Mouse (Mus musculus): ENCODE data around the gene Mlf2. TPM values are rescaled to one million over a fixed set of nuclear protein-coding genes. Genes with fewer than 3 reads are reported as not detected.

Mlf2 gene
- total RNA-seq, 2 experiments from 2014 or later: 609 to 620 TPM

Other genes starting within 250 kb of the Mlf2 start
- gene Emg1, start 219.2 kb upstream of the Mlf2 start, total RNA-seq (2021): 10 to 100 TPM; 49.4 to 53.8 TPM
- 100 to 1,000 TPM; 159 to 164 TPM for gene Phb2, start 219.1 kb upstream of the Mlf2 start, total RNA-seq (2021)
- gene Ptpn6, start 192.7 kb upstream of the Mlf2 start, total RNA-seq (2021): 1 to 10 TPM; 4.3 to 5.3 TPM
- 100 to 1,000 TPM; 329 to 345 TPM for gene Grcc10, start 190.0 kb upstream of the Mlf2 start, total RNA-seq (2021)
- gene Gm45234, start 175.4 kb upstream of the Mlf2 start, total RNA-seq (2021): not detected
- gene Atn1, start 174.9 kb upstream of the Mlf2 start, total RNA-seq (2021): 100 to 1,000 TPM; 138 to 150 TPM
- 100 to 1,000 TPM; 476 to 480 TPM for gene Eno2, start 161.7 kb upstream of the Mlf2 start, total RNA-seq (2021)
- 1 to 10 TPM; 1.8 to 3.6 TPM for gene Lrrc23, start 151.7 kb upstream of the Mlf2 start, total RNA-seq (2021)
- 1 to 10 TPM; 3.3 to 5.0 TPM for gene Spsb2, start 122.7 kb upstream of the Mlf2 start, total RNA-seq (2021)
- gene Tpi1, start 117.1 kb upstream of the Mlf2 start, total RNA-seq (2021): 100 to 1,000 TPM; 466 to 472 TPM
- gene Usp5, start 101.9 kb upstream of the Mlf2 start, total RNA-seq (2021): 100 to 1,000 TPM; 181 to 187 TPM
- gene Cdca3, start 101.8 kb upstream of the Mlf2 start, total RNA-seq (2021): 1 to 10 TPM; 5.4 to 6.1 TPM
- under 1 TPM in 1 of 2 experiments, not detected in 1; 0.27 TPM for gene Gnb3, start 91.1 kb upstream of the Mlf2 start, total RNA-seq (2021)
- gene P3h3, start 73.6 kb upstream of the Mlf2 start, total RNA-seq (2021): 10 to 100 TPM; 29.1 to 32.1 TPM
- 100 to 1,000 TPM; 162 to 178 TPM for gene Gpr162, start 67.4 kb upstream of the Mlf2 start, total RNA-seq (2021)
- gene Cd4, start 43.2 kb upstream of the Mlf2 start, total RNA-seq (2021): 1 to 10 TPM in 1 of 2 experiments, under 1 TPM in 1; 0.62 to 1.0 TPM
- 1 to 10 TPM; 1.2 to 2.1 TPM for gene Lag3, start 19.7 kb upstream of the Mlf2 start, total RNA-seq (2021)
- 1,000 to 10,000 TPM; 1,413 to 1,419 TPM for gene Ptms, start 11.3 kb upstream of the Mlf2 start, total RNA-seq (2021)
- 100 to 1,000 TPM in 1 of 2 experiments, 10 to 100 TPM in 1; 97.7 to 101 TPM for gene Cops7a, start 34.2 kb downstream of the Mlf2 start, total RNA-seq (2021)
- 100 to 1,000 TPM; 109 to 120 TPM for gene Pianp, start 65.3 kb downstream of the Mlf2 start, total RNA-seq (2021)
- 10 to 100 TPM; 44.4 to 45.2 TPM for gene Zfp384, start 77.8 kb downstream of the Mlf2 start, total RNA-seq (2021)
- 10 to 100 TPM; 57.4 to 62.4 TPM for gene Ing4, start 108.4 kb downstream of the Mlf2 start, total RNA-seq (2021)
- gene Acrbp, start 118.3 kb downstream of the Mlf2 start, total RNA-seq (2021): 1 to 10 TPM; 7.0 to 9.2 TPM
- gene Lpar5, start 136.5 kb downstream of the Mlf2 start, total RNA-seq (2021): 1 to 10 TPM; 1.1 to 1.4 TPM
- 100 to 1,000 TPM; 176 to 195 TPM for gene Chd4, start 164.6 kb downstream of the Mlf2 start, total RNA-seq (2021)
- 10 to 100 TPM; 35.9 to 36.1 TPM for gene Nop2, start 200.5 kb downstream of the Mlf2 start, total RNA-seq (2021)
- gene Iffo1, start 213.9 kb downstream of the Mlf2 start, total RNA-seq (2021): 10 to 100 TPM; 49.7 to 50.7 TPM
- 1,000 to 10,000 TPM; 1,523 to 1,789 TPM for gene Gapdh, start 235.1 kb downstream of the Mlf2 start, total RNA-seq (2021)